Comparison of ENCODE assay signal across 27 mouse cellular contexts in the genomic region with DNA sequence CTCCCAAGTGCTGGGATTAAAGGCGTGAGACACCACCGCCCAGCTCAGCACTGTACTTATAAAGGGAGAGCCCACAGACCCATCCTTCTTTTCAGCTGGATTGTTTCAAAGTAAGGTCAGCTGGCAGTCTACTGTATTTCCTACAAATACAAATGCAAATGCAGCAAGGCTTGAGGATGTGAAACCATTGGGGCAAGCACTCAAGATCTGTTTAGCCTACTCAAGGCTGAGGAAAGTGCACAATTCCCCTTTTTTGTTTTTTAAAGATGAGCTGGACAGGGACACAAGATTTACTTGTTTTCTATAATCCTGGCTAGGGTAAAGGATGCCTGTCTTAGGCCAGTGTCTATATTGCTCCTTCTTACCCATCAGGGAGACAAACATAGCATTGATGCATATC.
"Had no signal": no experiment of that assay in that cellular context is flagged by ENCODE, and none has a peak within 500 bp of the region (broad histone marks: within the 10 kb centered on the region; RNA-seq: fewer than 3 reads in every experiment).

No protein-coding gene starts in this region.

- H3K4me1 ChIP-seq: hindbrain, embryonic 13.5 days; hindbrain, embryonic 15.5 days; kidney, embryonic 15.5 days; limb, embryonic 10.5 days had no signal

- DNase-seq: gastrocnemius, adult 2 months; gastrocnemius, postnatal 10 days; gastrocnemius, postnatal 25 days; heart, adult 11 months; heart, adult 2 months; heart, postnatal 14 days; heart, postnatal 36 days; kidney, adult 11 months; kidney, adult 2 months; kidney, adult 9 months; kidney, postnatal 14 days; kidney, postnatal 36 days; layer of hippocampus, adult 9-11 months; layer of hippocampus, postnatal 36 days; liver had no signal

- H3K4me2 ChIP-seq: heart, embryonic 11.5 days; heart, embryonic 13.5 days; heart, embryonic 15.5 days; hindbrain, embryonic 13.5 days; hindbrain, embryonic 15.5 days; kidney, embryonic 15.5 days; limb, embryonic 12.5 days; liver, embryonic 11.5 days had no signal

- H3K36me3 ChIP-seq: heart, embryonic 13.5 days; heart, embryonic 15.5 days; hindbrain, embryonic 13.5 days; hindbrain, embryonic 15.5 days; kidney, embryonic 15.5 days; limb, embryonic 10.5 days; limb, embryonic 12.5 days had no signal

- H3K9me3 ChIP-seq: heart, embryonic 13.5 days; heart, embryonic 15.5 days; hindbrain, embryonic 15.5 days; kidney, embryonic 15.5 days; limb, embryonic 10.5 days; limb, embryonic 12.5 days had no signal

- H3K9ac ChIP-seq: heart, embryonic 13.5 days; heart, embryonic 15.5 days; hindbrain, embryonic 13.5 days; hindbrain, embryonic 15.5 days; kidney, embryonic 15.5 days; limb, embryonic 12.5 days had no signal

- ATAC-seq: hindbrain, postnatal 0 days; intestine, embryonic 16.5 days had no signal

- H3K27me3 ChIP-seq: heart, embryonic 13.5 days; heart, embryonic 15.5 days; hindbrain, embryonic 13.5 days; hindbrain, embryonic 15.5 days; kidney, embryonic 15.5 days; limb, embryonic 12.5 days had no signal

- H3K4me3 ChIP-seq: gastrocnemius, adult 2 months; heart, adult 2 months; heart, embryonic 13.5 days; heart, embryonic 15.5 days; hindbrain, embryonic 13.5 days; hindbrain, embryonic 15.5 days; kidney, embryonic 15.5 days; limb, embryonic 10.5 days; limb, embryonic 12.5 days had no signal

- H3K27ac ChIP-seq: gastrocnemius, adult 2 months; heart, adult 2 months; heart, embryonic 13.5 days; heart, embryonic 15.5 days; hindbrain, embryonic 13.5 days; hindbrain, embryonic 15.5 days; hindbrain, postnatal 0 days; kidney, embryonic 15.5 days; kidney, postnatal 0 days; limb, embryonic 10.5 days; limb, embryonic 12.5 days had no signal
